Comparison of ENCODE assay signal across 22 mouse cellular contexts in genomic region chr14:99278763-99279486, GRCm38 (mm10). TPM values are rescaled to one million over a fixed set of nuclear protein-coding genes. Genes with fewer than 3 reads are reported as not detected.
DNase-seq lines count a peak whose midpoint lies in the region; ATAC-seq and TF ChIP-seq lines count a peak whose summit lies in the region.
"Had no signal": no experiment of that assay in that cellular context is flagged by ENCODE, and none has a peak within 500 bp of the region (broad histone marks: within the 10 kb centered on the region; RNA-seq: fewer than 3 reads in every experiment).

No protein-coding gene starts in this region.

- peak; percentile 54; the same call in 1 of the 2 replicates for ATAC-seq in midbrain, embryonic 11.5 days (ENCODE audit: low FRiP score)
- ATAC-seq in liver, embryonic 12.5 days: peak; percentile 40; the same call in 1 of the 2 replicates
- ATAC-seq in megakaryocyte-erythroid progenitor cell, adult 5-6 weeks (replicated peaks; ENCODE audit: low FRiP score, low TSS enrichment, poor library complexity, severe bottlenecking): peak; percentile 65
- ATAC-seq in forebrain, embryonic 11.5 days (replicated peaks; ENCODE audit: low FRiP score): no peak
- ATAC-seq: forebrain, embryonic 13.5 days; midbrain, embryonic 16.5 days had no signal

- TF ChIP-seq CTCF in brain, embryonic 14.5 days (IDR thresholded peaks at IDR 0.05; ENCODE audit: borderline replicate concordance, extremely low read depth, insufficient read depth, insufficient read length): no peak
- no peak for TF ChIP-seq CTCF in lung, adult 2 months (IDR thresholded peaks at IDR 0.05; ENCODE audit: insufficient read depth, low read length)

- peaks cover 6% of the 10 kb centered on the region; the same call in 1 of the 2 replicates for H3K4me1 ChIP-seq in midbrain, embryonic 11.5 days (ENCODE audit: control insufficient read depth, insufficient read depth, low read length)
- peaks cover 23% of the 10 kb centered on the region for H3K4me1 ChIP-seq in midbrain, embryonic 10.5 days
- H3K4me1 ChIP-seq in liver, embryonic 12.5 days: no peaks in the 10 kb centered on the region
- no peaks in the 10 kb centered on the region for H3K4me1 ChIP-seq in forebrain, embryonic 11.5 days (replicated peaks; ENCODE audit: control insufficient read depth, insufficient read depth, low read length)
- H3K4me1 ChIP-seq in lung, adult 2 months (ENCODE audit: control insufficient read depth, insufficient read depth, low read length): no peaks in the 10 kb centered on the region
- H3K4me1 ChIP-seq: heart, embryonic 10.5 days; hindbrain, embryonic 12.5 days; limb, embryonic 13.5 days; lung, embryonic 15.5 days; neural tube, embryonic 15.5 days had no signal

- H3K9ac ChIP-seq in midbrain, embryonic 11.5 days (ENCODE audit: low read length): no peak overlapping the region
- H3K9ac ChIP-seq in liver, embryonic 12.5 days: no peak overlapping the region
- no peak overlapping the region for H3K9ac ChIP-seq in forebrain, embryonic 11.5 days (ENCODE audit: low read length)
- H3K9ac ChIP-seq: forebrain, embryonic 13.5 days; hindbrain, embryonic 12.5 days; limb, embryonic 13.5 days; lung, embryonic 15.5 days; neural tube, embryonic 15.5 days had no signal

- no peak overlapping the region for H3K4me3 ChIP-seq in midbrain, embryonic 11.5 days (ENCODE audit: low read depth, low read length)
- no peak overlapping the region for H3K4me3 ChIP-seq in midbrain, embryonic 10.5 days
- H3K4me3 ChIP-seq in liver, embryonic 12.5 days: no peak overlapping the region
- no peak overlapping the region for H3K4me3 ChIP-seq in forebrain, embryonic 11.5 days (ENCODE audit: low read depth, low read length)
- H3K4me3 ChIP-seq in lung, adult 2 months (replicated peaks; ENCODE audit: extremely low read depth, low read depth, low read length): no peak overlapping the region
- H3K4me3 ChIP-seq: forebrain, embryonic 13.5 days; heart, embryonic 10.5 days; hindbrain, embryonic 12.5 days; limb, embryonic 13.5 days; lung, embryonic 15.5 days; neural tube, embryonic 15.5 days had no signal

- H3K4me2 ChIP-seq in midbrain, embryonic 11.5 days: no peak overlapping the region
- H3K4me2 ChIP-seq in liver, embryonic 12.5 days: no peak overlapping the region
- H3K4me2 ChIP-seq in forebrain, embryonic 11.5 days (ENCODE audit: low read depth, low read length, severe bottlenecking): no peak overlapping the region
- H3K4me2 ChIP-seq: forebrain, embryonic 13.5 days; hindbrain, embryonic 12.5 days; limb, embryonic 13.5 days; lung, embryonic 15.5 days; neural tube, embryonic 15.5 days had no signal

- WGBS in midbrain, embryonic 11.5 days: 39% methylated on average over 12 of the region's 12 CpGs
- WGBS in midbrain, embryonic 10.5 days: 48% methylated on average over 12 of the region's 12 CpGs
- WGBS in liver, embryonic 12.5 days (ENCODE audit: insufficient replicate concordance): 36% methylated on average over 12 of the region's 12 CpGs
- WGBS in forebrain, embryonic 11.5 days: 47% methylated on average over 12 of the region's 12 CpGs
- WGBS in lung, adult 2 months: 61% methylated on average over 12 of the region's 12 CpGs

- H3K9me3 ChIP-seq in midbrain, embryonic 11.5 days (ENCODE audit: control insufficient read depth, low read length): no peaks in the 10 kb centered on the region
- no peaks in the 10 kb centered on the region for H3K9me3 ChIP-seq in midbrain, embryonic 10.5 days (replicated peaks)
- H3K9me3 ChIP-seq in liver, embryonic 12.5 days (replicated peaks): no peaks in the 10 kb centered on the region
- no peaks in the 10 kb centered on the region for H3K9me3 ChIP-seq in forebrain, embryonic 11.5 days (ENCODE audit: control insufficient read depth, low read length)
- H3K9me3 ChIP-seq: forebrain, embryonic 13.5 days; heart, embryonic 10.5 days; hindbrain, embryonic 12.5 days; limb, embryonic 13.5 days; lung, embryonic 15.5 days; neural tube, embryonic 15.5 days had no signal

- H3K36me3 ChIP-seq in midbrain, embryonic 11.5 days (ENCODE audit: control insufficient read depth, insufficient read depth, low read length): no peaks in the 10 kb centered on the region
- no peaks in the 10 kb centered on the region for H3K36me3 ChIP-seq in midbrain, embryonic 10.5 days
- no peaks in the 10 kb centered on the region for H3K36me3 ChIP-seq in liver, embryonic 12.5 days
- no peaks in the 10 kb centered on the region for H3K36me3 ChIP-seq in forebrain, embryonic 11.5 days (ENCODE audit: control insufficient read depth, insufficient read depth, low read length)
- H3K36me3 ChIP-seq: heart, embryonic 10.5 days; hindbrain, embryonic 12.5 days; limb, embryonic 13.5 days; lung, embryonic 15.5 days; neural tube, embryonic 15.5 days had no signal

- peak; percentile 89 for DNase-seq in midbrain, embryonic 11.5 days (ENCODE audit: low spot score, missing footprints)
- DNase-seq in midbrain, embryonic 10.5 days (ENCODE audit: low spot score): no peak
- peak; percentile 35 for DNase-seq in brain, embryonic 14.5 days (ENCODE audit: low read depth)
- DNase-seq in forebrain, embryonic 11.5 days (ENCODE audit: low spot score): no peak
- no peak for DNase-seq in lung, adult 2 months
- DNase-seq: adrenal gland, adult 2 months; cerebellum, adult 11-12 months; gastrocnemius, postnatal 25 days; heart, postnatal 10 days; kidney, adult 11 months; right cerebral cortex, postnatal 25 days; thymus, postnatal 36 days had no signal

- peaks cover 12% of the 10 kb centered on the region for H3K27me3 ChIP-seq in midbrain, embryonic 11.5 days (ENCODE audit: control insufficient read depth, insufficient read depth, low read length)
- peaks cover 77% of the 10 kb centered on the region for H3K27me3 ChIP-seq in midbrain, embryonic 10.5 days (ENCODE audit: low read depth, poor library complexity, severe bottlenecking)
- H3K27me3 ChIP-seq in liver, embryonic 12.5 days (replicated peaks): peaks cover 5% of the 10 kb centered on the region; the same call in 1 of the 2 replicates
- no peaks in the 10 kb centered on the region for H3K27me3 ChIP-seq in forebrain, embryonic 11.5 days (ENCODE audit: control insufficient read depth, insufficient read depth, low read length)
- H3K27me3 ChIP-seq: forebrain, embryonic 13.5 days; neural tube, embryonic 15.5 days had no signal

- H3K27ac ChIP-seq in midbrain, embryonic 11.5 days (ENCODE audit: low read depth, low read length): no peak overlapping the region
- H3K27ac ChIP-seq in midbrain, embryonic 10.5 days (replicated peaks): no peak overlapping the region
- H3K27ac ChIP-seq in liver, embryonic 12.5 days: no peak overlapping the region
- no peak overlapping the region for H3K27ac ChIP-seq in forebrain, embryonic 11.5 days (ENCODE audit: low read depth, low read length)
- H3K27ac ChIP-seq: forebrain, embryonic 13.5 days; heart, embryonic 10.5 days; hindbrain, embryonic 12.5 days; kidney, postnatal 0 days; limb, embryonic 13.5 days; lung, embryonic 15.5 days; neural tube, embryonic 15.5 days had no signal

- no peak for TF ChIP-seq POLR2A in brain, embryonic 14.5 days (IDR thresholded peaks at IDR 0.05; ENCODE audit: borderline replicate concordance, extremely low read depth, insufficient read depth, insufficient read length, poor library complexity, severe bottlenecking)
- no peak for TF ChIP-seq POLR2A in lung, adult 2 months (IDR thresholded peaks at IDR 0.05; ENCODE audit: borderline replicate concordance, extremely low read depth, low read depth, low read length)

RNA-seq across cellular contexts. Expression of gene Klf5, which starts 19.6 kb away (rescaled TPM):
- polyA plus RNA-seq in midbrain, embryonic 11.5 days (2014; fragmentation: Nextera tagmentation; extraction: Ambion mirVana): 2.9 and 3.4 TPM in 2 replicates
- polyA plus RNA-seq in midbrain, embryonic 10.5 days (2016; fragmentation: Nextera tagmentation; extraction: Ambion mirVana): 2.2 and 2.3 TPM in 2 replicates
- polyA plus RNA-seq in brain, embryonic 14.5 days (2012; rRNA removed): 2.8 and 3.3 TPM in 2 replicates
- polyA plus RNA-seq in liver, embryonic 12.5 days (2016; fragmentation: Nextera tagmentation; extraction: Ambion mirVana): 1.1 and 1.2 TPM in 2 replicates
- 3.3 and 3.4 TPM in 2 replicates for total RNA-seq in megakaryocyte-erythroid progenitor cell, adult 5-6 weeks (2014; fragmentation: Nextera tagmentation)
- 0.46 and 3.1 TPM in 2 replicates for total RNA-seq in megakaryocyte-erythroid progenitor cell, adult 5-6 weeks (2017)
- polyA plus RNA-seq in forebrain, embryonic 11.5 days (2014; fragmentation: Nextera tagmentation; extraction: Ambion mirVana): 1.9 and 2.0 TPM in 2 replicates
- 39.9 and 43.1 TPM in 2 replicates for polyA plus RNA-seq in lung, adult 2 months (2012; rRNA removed)

Comparison
In these comparisons a context has a peak if more than half of its experiments do, and no peak if none do; other contexts are left out.
1. DNase-seq: peak in midbrain, embryonic 11.5 days (single experiment) and brain, embryonic 14.5 days (single experiment); none in midbrain, embryonic 10.5 days (single experiment), forebrain, embryonic 11.5 days (single experiment) and lung, adult 2 months (single experiment).